Mouse (Mus musculus) B cell, adult 2 months (primary cell): ENCODE measurements at regions not wholly inside any gene's neighbourhood (a gene's known extent, or its start where the extent isn't known, plus 50 kb on each side); places are given as distances from the start of the nearest gene placed in this dataset.
A peak's percentile ranks its signal among the peaks of the same experiment; 100 is the strongest.

Experiments used
- DNase-seq, 2 experiments: peaks; one replicate each; pipeline ENCODE4 v3.0.0; 2022

DNA sequence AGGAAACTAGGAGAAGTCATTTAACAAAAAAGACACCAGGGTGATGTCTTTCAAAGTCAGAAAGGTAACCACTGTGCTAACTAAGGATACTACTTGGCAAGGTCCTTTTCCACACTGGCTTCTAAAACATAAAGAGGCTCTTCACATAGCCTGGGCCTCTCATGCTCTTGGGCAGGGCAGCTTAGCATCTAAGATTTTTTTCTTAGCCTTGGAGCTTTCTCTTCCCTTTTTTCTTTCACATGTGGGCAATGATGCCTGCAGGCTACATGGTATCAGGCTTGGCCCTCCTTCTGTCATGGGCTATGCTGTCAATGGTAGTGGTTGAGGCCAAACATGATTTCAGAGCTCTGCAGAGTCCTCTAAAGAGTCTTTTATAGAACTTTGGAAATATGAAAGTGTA lies 60.6 kb downstream of the Serpinb6d start:
- no peak for DNase-seq

DNA sequence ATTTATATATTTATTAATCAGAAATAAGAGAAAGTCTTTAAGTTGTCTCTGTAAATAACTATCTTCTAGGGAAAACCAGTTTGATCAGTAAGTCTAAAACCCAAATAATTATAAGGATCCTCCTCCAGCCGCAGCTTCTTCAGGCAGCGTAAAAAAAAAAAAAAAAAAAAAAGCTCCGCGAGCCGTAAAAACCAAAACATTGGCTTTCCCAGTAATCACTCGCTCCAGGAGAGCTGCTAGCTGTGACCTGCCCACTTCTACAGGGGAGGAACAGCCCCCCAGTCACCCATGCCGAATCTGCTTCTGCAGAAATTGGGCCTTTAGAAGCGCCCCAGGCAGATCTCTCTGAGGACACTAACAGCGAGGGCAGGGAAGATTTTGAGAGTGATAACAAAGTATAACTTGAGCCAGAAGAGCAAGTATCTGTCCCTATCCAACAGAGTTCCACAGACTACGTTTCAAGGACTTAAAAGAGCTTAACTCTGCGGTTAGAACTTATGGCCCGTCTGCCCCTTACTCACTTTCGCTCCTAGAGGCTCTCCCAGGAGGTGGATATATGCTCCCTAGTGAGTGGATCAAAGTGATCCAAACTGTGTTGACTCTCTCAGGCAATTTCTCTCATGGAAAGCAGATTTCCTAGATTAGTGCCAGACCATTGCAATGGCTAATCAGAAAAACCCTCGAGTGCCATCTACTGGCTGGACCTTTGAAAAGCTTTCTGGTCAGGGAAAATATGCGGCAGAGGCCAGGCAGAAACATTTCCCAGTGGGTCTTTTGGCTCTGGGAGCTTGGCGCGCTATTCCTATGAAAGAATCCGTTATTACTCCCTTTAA lies 80.7 kb downstream of the Serpinb6e start:
- peak; percentile 13 to 14 for DNase-seq

DNA sequence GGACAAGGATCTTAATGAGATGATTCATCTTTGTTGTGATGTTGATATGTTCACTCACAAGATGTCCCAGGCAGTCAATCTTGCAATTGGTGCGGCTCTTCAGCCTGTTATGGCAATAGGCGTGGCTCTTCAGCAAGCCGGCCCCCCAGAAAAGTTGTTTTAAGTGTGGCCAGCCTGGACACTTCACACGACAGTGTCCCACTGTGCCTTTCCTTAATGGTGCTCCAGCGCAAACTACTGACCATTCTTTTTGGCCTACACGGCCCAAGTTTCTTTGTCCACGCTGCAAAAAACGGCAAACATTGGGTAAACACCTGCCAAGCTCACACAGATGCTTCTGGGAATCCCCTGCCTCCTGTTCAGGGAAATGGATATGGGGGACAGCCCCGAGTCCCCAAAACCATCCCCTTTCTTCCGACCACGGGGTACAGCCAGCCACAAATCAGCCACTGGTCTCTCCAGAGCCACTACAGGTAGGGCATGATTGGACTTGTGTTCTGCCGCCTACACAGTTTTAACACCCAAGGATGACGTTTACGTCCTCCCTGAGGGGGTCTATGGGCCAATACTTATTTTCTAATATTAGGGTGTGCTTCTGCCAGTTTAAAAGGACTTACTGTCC lies 79.8 kb downstream of the Serpinb6e start:
- no peak for DNase-seq
